Mouse (Mus musculus) layer of hippocampus, postnatal 14 days (tissue): ENCODE data around the gene Intu. TPM values are rescaled to one million over a fixed set of nuclear protein-coding genes. Genes with fewer than 3 reads are reported as not detected.
A peak's percentile ranks its signal among the peaks of the same experiment; 100 is the strongest.

ENCODE experiments used
- DNase-seq, 2 experiments: peaks; one replicate each; pipeline ENCODE4 v3.0.0; 2021 to 2022; ENCODE audit warnings: low spot score in 2 of 2, mixed read lengths in 1 of 2
- total RNA-seq, 2 experiments: library from RNA; stranded (reverse); gene quantifications; 2 replicates each; pipeline ENCODE4 v1.2.3; 2021

Gene Intu
- total RNA-seq, 2 experiments from 2014 or later, result 5.2 to 5.5 TPM

DNA sequence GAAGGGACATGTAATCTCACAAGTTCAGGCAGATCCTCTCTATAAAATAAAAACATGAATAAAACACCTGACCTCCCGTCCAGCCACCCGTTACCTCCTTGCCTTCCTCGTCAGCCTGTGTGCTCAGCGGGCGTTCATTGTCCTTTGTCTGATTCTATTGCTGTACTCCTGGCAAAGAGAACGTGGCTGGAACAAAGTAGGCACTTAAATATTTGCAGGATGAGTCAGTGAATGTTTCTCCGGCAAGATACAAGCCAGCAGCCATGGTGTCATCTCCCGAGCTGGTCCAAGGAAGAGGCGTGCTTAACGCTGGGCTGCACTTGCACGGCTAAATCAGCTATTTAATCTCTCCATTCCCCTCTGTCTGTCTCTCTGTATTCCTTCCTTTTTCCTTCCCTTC lies 151.3 kb downstream of the Intu start:
- no peak for DNase-seq

DNA sequence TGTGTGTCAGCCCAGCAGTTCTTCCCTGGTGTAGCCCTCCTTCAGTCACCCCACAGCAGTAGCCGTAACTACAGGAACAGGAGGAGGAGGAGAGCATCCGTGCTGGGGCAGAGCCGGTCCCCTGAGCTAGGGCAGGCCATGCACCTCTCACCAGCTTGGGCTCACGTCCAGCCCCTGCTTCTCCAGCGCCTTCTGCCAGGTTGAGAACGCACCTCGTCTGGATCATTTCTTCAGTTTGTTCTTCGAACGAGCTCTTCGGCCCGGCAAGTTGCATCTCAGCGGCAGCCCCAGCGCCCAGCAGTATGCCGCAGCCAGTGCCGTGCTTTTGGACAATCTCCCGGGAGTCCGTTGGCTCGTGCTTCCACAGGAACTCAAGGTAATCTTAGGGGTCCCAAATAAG lies 152.1 kb downstream of the Intu start:
- DNase-seq, result no peak

DNA sequence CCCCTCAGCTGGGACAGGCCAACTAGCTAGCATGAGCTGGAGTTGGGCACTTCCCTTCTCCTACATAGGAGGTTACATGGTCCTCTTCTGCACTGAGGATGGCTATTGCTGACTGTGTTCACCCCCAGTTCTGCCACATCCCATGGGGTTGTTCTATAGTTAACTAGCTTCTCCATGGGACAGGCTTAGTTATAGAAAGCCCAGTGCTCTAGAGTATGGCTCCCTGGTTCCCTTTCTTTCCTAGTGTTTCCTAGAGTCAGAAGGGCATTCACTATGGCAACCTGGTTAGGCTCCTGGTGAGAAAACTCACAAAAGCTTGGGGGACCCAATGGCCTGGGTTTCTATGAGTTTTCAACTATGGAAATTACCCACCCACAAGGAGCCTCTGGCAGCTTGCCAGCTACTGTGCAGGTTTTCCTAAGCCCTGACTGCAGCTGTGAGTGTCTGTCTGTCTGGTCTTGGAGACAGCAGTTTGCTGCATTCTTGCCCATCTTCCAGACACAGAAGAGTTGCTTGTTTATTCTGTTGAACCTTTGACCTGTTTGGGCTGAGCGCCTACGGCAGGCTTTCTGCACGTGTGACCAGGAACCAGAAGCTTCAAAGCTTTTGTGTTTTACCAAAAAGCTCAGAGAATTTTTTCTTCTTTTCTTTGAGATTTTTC lies 154.9 kb downstream of the Intu start:
- DNase-seq, result no peak

DNA sequence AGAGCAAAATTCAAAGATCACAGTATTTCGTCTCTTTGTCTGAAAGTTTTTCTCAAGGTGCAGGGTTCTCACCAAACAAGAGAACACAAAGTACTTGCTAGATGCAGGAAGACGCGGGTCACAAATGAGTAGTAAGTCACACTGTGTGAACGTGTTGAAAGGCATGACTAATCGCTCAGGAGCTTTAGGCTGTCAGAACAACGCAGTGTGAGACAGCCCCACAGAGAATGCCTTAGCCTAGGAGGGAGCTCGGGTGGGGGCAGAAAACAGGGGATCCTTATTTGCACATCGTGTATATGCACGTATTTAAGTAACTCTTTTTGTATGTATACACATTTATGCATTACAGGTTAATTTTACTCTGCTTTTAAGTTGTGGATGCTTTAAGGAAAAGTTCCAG lies 155.8 kb downstream of the Intu start:
- DNase-seq, result no peak

DNA sequence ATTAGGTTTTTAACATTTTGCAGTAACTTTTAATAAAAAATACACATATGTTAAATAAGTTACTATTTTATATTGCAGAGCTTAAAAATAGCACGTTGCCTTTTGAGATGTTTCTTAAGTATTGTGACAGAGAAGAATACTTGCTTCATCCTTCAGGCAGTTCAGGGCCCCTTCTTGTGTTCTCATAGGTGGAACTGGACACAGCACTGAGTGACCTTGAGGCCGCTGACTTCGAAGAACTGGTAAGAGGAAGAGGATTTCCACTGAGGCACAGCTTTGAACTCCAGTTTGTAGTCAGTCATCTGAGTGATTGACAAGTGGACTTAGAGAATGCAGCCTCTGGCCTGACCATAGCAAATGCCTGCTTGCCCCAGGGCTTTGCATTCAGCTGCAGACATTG lies 156.5 kb downstream of the Intu start:
- DNase-seq, result no peak

DNA sequence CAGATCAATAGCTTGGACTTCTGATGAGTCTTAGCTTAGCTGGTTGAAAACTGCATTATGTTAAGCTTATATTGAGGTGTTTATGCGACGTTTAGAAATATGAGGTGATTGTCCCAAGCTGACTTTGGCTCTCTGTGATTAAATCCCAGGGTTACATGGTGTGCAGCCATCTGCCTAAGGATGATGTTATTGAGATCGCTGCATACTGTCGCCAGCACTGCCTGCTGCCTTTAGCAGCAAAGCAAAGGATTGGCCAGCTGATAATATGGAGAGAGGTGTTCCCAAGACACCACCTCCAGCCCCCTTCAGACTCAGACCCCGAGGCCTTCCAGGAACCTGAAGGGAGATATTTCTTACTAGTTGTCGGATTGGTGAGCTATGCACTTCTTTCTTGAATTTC lies 160.5 kb downstream of the Intu start:
- no peak for DNase-seq

DNA sequence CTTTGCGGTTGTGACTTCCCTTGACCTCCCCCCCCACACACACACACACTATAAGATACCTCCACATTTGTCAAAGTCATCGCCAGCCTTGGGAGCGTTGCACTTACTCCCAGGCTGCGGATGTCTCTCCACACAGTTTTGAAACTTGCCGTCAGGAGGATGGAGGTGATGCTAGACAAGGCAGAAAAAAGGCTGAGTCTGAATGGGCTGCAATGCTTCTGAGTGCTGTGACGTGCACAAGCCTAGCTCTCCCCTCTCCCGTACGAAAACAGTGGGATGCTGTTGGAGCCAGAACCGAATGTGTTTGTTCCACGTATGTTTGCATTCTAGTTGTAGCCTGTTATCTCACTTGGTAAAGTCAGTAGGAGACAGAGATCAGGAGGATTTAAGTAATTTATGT lies 162.3 kb downstream of the Intu start:
- no peak for DNase-seq

DNA sequence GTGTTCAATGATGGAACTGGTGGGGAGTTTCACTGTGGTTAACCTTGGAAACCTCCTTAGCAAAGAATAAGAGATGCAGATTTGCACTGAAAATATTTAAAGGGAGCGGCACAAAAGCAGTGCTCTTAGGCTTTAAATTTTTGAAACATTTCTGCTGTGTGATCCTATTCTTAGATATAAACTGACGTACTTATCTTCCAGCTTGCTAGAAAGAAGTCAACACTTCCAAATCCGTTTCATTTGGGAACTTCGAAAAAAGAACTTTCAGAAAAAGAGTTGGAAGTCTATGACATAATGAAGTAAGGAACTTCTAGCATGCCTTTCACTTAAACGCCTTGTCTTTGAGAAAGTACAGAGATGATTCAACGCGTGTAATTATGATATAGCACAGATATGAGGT lies 162.9 kb downstream of the Intu start:
- DNase-seq, result no peak

DNA sequence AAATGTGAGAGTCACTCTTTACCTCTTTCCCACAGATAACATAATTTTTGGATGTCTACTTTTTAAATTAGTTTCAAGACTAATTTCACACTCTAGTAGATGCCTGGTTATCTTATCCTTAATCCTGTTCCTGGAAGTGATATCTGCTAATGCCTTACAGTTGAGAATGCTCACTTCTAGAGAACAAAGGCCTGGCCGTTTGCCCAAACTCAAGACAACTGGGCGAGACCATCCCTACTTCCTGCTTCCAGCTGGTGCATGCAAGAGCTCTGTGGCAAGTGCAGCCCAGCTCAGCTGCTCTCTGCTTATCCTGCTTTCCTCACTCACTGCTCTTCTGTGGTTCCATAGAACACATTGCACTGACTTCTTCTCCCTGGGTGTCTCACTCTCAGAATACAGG lies 163.4 kb downstream of the Intu start:
- no peak for DNase-seq

DNA sequence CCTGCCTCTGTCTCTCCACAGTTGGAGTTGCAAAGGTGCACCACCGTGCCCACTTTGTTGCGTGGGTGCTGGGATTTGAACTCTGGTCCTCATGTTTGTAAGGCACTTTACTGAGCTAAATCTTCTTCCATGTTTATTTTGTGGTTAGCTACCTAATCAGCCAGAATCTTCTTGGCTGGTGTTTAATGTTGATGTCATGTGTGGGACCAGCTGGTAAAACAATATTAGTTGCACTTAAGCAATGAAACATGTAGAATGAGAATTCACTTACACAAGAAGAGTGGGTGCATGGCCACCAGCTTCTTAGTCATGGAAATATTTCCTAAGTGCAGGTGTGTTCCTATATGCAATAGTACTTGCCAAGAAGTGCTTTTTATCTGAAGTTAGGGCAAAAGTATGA lies 164.1 kb downstream of the Intu start:
- no peak for DNase-seq

DNA sequence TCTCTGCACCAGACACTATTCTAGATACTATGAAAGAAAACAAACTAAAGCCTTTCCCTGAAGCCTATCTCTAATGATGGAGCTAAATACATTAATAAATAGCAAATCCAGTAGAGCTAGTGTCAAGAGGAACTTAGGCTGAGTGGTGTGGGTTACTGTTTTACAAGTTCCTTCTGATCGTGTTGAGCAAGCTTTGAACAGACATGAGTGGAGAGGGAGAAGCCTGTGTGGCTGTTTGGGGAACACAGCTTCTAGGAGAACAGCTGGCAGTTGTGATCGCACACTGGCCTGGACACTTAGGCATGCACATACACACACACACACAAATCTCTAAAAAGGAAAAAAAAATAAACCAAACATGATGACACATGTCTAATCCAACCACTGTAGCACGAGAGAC lies 167.7 kb downstream of the Intu start:
- DNase-seq, result no peak

DNA sequence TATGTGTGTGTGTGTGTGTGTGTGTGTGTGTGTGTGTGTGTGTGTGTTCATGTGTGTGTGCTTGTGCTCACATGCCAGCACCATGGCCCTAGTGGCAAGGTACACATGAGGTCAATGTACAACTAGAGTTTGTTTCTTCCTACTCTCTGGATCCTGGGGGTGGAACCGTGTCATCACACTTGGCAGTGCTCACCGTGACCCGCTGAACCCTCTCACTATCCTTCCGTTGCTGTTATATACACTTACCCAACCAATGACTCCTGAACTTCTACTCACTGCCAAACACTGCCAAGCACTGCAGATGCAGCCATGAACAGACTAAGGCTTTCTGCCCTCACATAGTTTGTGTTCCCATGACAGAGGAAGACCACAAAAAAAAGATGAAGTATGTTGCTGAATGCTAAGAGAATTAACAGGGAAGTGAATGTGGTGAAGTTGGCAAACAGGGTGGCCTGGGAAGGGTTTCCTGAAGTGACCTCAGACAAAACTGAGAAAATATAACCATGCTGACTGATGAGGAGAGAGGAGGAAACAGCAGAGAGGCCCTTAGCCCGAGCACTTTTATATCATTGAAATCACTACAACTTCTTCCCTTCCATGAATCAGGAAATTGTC lies 173.8 kb downstream of the Intu start:
- DNase-seq, result no peak

DNA sequence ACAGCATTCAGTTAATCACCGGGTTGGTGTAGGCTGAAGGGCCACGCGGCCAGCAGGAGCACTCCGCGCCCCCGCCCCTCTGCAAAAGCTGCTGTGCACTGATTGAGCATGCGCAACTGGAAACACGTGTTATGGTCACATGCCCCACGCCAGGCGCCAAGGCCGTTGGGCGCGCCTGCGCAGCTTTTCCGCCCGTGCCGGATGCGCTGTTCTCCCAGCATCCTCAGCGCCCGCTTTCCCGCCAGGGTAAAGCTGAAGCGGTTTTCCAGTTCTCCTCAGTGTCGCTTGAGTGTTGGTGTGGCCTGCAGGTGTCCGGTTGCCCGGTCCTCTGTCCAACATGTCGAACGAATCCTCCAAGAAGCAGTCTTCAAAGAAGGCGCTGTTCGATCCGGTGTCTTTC lies 177.6 kb downstream of the Intu start, which contains the start of gene Slc25a31:
Gene Slc25a31 (plus strand): TSS at position 201 of the 400 bp plus-strand sequence.
- DNase-seq, result no peak

DNA sequence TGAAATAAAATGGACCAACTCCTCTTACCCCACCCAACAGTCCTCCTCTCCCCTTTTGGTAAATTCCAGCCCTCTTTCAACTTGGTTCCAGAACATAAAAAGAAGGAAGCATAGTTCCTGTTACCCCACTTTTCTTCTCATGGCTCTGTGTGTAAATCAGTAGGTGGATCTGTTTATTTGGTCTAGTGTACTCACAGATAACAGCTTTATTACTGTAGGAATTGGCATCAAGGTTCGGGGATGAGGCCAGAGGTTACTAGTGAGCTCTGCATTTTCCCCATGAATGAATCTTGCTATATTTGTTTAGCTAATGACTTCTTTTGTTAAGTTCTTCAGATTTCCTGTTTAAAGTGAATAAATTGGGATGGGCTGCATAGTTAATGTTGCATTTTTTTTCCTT lies 185.0 kb downstream of the Intu start:
- DNase-seq, result no peak

DNA sequence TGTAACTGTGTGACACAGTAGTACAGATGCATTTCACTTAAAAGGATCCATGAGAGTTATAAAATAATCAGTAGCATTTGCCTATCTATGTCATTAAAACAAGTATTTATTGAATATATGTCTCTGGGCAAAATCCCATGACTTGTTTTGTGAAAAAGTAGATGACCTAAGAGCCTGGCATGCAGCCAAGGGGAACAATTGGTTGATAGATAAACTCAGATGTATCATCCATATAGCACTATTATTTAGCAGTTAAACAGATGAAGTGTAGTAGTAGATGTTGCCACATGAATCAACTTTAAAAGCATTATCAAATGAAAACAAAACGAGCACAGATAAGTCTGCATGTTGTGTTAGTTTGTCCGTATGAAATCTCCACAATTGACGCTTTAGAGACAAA lies 187.9 kb downstream of the Intu start:
- DNase-seq, result no peak

DNA sequence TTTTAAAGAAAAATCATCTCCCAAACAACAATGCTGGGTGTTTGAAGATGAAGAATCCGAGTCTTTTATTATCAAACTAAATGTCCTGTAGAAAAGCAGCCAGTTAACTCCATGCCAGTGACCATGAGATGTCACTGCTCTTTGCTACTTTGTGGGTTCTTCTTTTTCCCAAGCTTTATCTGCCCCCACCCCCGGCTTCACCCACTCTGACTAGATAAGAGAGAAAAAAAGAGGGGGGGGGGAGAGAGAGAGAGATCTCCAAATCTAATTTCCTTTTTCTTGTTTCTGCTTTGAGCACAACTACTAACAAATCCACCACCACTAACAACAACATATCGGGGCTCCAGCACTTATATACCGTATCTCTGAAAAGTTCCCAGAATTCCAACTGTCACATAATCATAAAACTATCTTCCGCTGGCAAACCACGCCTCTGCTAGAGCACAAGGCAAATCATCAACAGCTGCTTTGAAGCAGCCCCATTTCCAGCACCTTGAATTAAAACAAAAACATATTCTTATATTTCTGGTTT lies 207.4 kb downstream of the Intu start:
- DNase-seq, result no peak

DNA sequence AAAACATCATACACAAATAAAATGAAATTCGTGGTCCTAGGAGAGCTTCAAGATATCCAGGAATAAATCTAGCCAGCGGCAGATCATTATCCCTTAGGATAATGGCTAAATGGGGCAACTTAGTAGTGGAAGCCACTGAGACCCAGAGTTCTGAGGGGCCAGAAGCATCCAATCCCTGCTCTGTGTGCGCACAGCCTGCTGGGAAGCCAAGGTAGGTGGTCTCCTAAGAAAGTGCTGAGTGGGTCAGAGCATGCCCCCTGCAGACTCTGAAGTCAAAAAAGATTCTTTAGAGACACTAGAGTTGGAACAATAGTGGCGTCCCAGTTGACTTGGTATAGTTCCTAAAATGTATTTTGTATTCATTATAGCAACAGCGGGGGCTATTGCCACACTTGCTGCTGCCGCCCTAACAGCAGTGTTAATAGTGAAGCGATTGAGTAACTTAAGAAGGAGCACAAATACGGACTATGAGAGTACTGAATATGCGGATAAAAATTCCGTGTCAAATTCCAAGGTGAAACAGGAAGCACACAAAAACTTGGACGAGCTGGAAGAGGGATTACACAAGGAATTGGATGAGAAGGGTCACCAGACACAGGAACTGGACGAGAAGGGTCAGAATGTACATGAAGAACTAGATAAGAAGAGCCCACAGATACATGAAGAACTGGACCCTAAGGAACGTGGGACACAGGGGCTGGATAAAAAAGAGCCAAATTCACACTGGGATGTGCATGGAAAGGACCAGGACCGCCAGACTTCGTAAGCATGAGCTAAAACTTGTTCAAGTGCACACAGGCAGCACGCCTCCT lies 213.1 kb downstream of the Intu start, which contains the start of gene Hspa4l:
Gene Hspa4l (plus strand): TSS at position 472 of the 812 bp plus-strand sequence.
- DNase-seq, result peak in 1 of 2 experiments; percentile 9

DNA sequence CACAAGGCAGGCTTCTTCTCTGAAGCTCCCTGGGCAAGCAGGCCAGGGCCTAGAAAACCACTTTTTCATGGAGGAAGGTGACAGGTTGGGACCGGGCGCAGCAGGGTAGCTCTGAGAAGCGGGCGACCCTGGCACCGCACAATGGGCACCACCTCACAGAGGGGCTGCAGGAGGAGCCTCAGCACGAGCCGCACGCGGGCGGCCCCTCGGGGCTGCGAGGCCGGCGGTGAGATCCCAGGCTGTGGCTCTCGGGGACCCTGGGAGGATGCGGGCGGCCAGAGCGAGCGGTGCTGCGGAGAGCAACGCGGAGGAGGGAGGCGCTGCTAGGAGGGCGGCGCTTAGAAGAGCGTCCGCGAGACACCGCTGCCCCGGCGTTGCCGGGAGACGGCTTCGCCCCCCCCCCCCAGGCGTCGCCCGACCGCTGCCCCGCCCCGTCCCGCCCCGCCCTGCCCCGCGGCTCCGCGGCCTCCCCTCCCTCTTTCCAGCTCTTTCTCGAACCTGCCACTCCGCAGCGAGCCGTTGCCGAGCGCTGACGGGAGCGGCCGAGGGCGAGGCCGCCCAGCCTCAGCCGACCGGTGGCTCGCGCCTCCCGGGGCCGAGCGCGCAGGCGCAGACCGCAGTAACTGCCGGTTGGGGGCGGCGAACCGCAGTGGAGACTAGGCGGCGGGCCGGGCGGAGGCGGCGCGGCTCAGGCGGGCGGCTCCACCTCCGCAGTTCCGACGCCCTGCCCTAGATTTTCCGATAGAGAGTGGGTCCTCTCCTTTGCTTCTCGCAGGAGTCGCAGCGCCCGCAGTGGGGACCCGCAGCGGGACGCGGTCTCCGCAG lies 214.0 kb downstream of the Intu start:
- peak; percentile 87 to 92 for DNase-seq

DNA sequence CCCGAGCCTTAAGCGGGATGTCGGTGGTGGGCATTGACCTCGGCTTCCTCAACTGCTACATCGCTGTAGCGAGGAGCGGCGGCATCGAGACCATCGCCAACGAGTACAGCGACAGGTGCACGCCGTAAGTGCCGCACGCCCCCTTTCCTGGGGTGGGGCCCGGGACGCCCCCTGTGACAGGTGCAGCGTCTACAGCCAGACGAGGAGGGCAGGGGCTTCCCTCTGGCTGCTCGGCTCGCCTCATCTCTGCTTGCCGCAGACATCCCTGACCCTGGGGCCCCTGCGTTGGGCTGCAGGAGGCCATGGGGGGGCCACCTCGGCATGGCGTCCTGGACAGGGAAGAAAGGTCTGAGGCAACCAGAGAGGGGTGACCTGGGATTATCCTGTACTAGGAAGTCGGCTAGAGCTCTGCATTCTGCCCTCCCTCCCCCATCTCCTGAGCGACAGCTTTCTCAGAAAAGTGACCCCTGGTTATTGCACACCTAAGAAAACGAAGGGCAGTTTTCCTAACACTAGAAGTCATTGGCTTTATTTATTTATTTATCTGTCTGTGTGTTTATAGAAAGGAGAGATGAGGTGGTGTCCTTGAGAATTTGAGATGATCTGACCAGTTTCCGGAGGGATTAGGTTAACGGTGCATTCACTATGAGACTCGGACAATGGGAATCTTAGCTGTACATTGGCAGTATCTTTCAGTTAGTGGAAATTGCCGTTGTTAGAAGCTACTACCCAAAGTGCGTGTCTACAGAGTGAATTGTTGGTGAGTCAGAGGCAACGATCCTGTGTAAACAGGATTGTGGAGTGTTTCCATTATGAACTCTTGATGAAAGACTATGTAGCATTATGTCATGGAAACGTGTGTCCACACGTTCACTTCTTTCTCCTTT lies 214.8 kb downstream of the Intu start:
- DNase-seq, result no peak
